Mouse (Mus musculus) ES-E14 (cell line): ENCODE data around the gene Pmf1. TPM values are rescaled to one million over a fixed set of nuclear protein-coding genes. Genes with fewer than 3 reads are reported as not detected.
A peak's percentile ranks its signal among the peaks of the same experiment; 100 is the strongest.

Experiments
- DNase-seq: peaks from one replicate; pipeline ENCODE4 v3.0.0-alpha.2; 2013; ENCODE audit warnings: low read depth, low spot score
- H3K27ac ChIP-seq: 2 replicates; pipeline ENCODE4 v1.5.1; 2012; ENCODE audit warnings: low read depth, mild to moderate bottlenecking, low read length, moderate library complexity, mixed read lengths; ENCODE audit not compliant: poor library complexity, insufficient read depth, severe bottlenecking
- H3K36me3 ChIP-seq: 2 replicates; pipeline ENCODE4 v1.6.1; 2012; ENCODE audit warnings: mild to moderate bottlenecking, low read length, moderate library complexity, mixed read lengths; ENCODE audit not compliant: control insufficient read depth, poor library complexity, insufficient read depth, severe bottlenecking
- H3K4me1 ChIP-seq, 2 experiments: fragments of 150-350 bp in 1 of 2; sonication (generic) in 1 of 2; 2 replicates each; pipeline ENCODE4 v1.6.1; 2012; ENCODE audit warnings: low read length in 2 of 2, mild to moderate bottlenecking in 1 of 2, mixed read lengths in 1 of 2; ENCODE audit not compliant: control insufficient read depth in 2 of 2, insufficient read depth in 2 of 2, poor library complexity in 1 of 2
- H3K4me3 ChIP-seq, 2 experiments: fragments of 150-350 bp in 1 of 2; sonication (generic) in 1 of 2; 2 replicates each; pipeline ENCODE4 v1.5.1; 2012; ENCODE audit warnings: low read length in 2 of 2, low read depth in 1 of 2, mild to moderate bottlenecking in 1 of 2, mixed read lengths in 1 of 2; ENCODE audit not compliant: insufficient read depth in 1 of 2, poor library complexity in 1 of 2, severe bottlenecking in 1 of 2
- H3K9ac ChIP-seq: 2 replicates; pipeline ENCODE4 v1.6.1; 2012; ENCODE audit warnings: low read depth, mild to moderate bottlenecking, low read length, mixed read lengths; ENCODE audit not compliant: poor library complexity, insufficient read depth, severe bottlenecking
- H3K9me3 ChIP-seq: fragments of 150-350 bp; sonication (generic); 2 replicates; pipeline ENCODE4 v1.6.1; 2012; ENCODE audit warnings: low read depth, mild to moderate bottlenecking, low read length; ENCODE audit not compliant: control insufficient read depth, insufficient read depth
- CHD2 ChIP-seq: IDR thresholded peaks from 2 replicates; pipeline ENCODE4 v1.6.1; 2014; ENCODE audit warnings: mild to moderate bottlenecking, low read depth, low read length, inconsistent platforms
- HCFC1 ChIP-seq: IDR thresholded peaks from 2 replicates; pipeline ENCODE4 v1.6.1; 2012; ENCODE audit warnings: low read length, inconsistent platforms, borderline replicate concordance; ENCODE audit not compliant: insufficient read depth
- MAFK ChIP-seq: IDR thresholded peaks from 2 replicates; pipeline ENCODE4 v1.6.1; 2014; ENCODE audit warnings: mild to moderate bottlenecking, low read depth, low read length, inconsistent platforms; ENCODE audit not compliant: insufficient read depth
- ZC3H11A ChIP-seq: IDR thresholded peaks from 2 replicates; pipeline ENCODE4 v1.6.1; 2012; ENCODE audit warnings: low read depth, mild to moderate bottlenecking, inconsistent platforms, low read length, borderline replicate concordance
- ZNF384 ChIP-seq: IDR thresholded peaks from 2 replicates; pipeline ENCODE4 v1.6.1; 2012; ENCODE audit warnings: low read depth, low read length, inconsistent platforms
- in situ Hi-C, 2 experiments: fragments of 600-800 bp; cut with MboI; formaldehyde crosslinking; loops; one replicate each; pipeline ENCODE4 v1.15.1; 2025; ENCODE audit warnings: low sequenced_read_pairs in 2 of 2, inconsistent platforms in 1 of 2; ENCODE audit not compliant: unreplicated experiment in 2 of 2
- total RNA-seq: library from RNA; depleted of rRNA; stranded (reverse); fragments of 300-350 nt; gene quantifications from 2 replicates; pipeline ENCODE4 v1.2.3, GENCODE M21; 2012

The Pmf1 gene
- total RNA-seq, 1 experiment = 97.0 TPM

DNA sequence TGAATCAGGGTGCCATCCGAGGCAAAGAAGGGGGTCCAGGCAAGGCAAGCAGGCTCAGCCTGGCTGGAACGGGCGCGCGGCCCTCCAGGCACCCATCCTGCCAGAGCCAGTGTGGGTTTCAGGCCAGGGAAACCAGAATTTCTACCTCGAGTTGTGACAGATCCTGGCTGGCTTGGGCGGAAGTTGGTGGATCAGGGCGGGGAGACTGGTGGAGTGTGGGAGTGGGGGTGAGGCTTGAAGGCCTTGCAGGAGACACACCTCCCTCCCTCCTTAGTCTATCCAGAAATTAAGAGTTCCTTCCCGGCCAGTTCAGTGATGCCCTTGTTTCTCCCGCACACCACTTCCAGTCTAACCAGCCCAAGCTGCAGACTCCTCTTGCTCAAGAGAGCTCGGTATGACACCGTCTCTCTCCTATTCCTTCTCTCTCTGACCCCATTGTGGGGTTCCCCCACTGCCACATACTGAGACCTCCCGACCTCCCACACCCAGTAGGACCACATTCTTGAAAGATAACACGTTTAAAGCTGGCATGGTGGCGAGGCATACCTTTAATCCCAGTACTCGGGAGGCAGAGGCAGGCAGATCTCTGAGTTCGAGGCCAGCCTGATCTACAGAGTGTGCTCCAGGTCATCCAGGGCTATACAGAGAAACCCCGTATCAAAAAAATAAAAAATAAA lies 45.6 kb upstream of the Pmf1 start:
- Histone ChIP-seq H3K4me3 (peak overlapping the region; percentile 56 to 61), H3K4me1 (peaks cover 0 to 7% of the 10 kb centered on the region in 2 experiments; a peak in 1 of 4 replicates), H3K27ac (no peak overlapping the region), H3K9ac (peak overlapping the region; percentile 65), H3K9me3 (no peaks in the 10 kb centered on the region), H3K36me3 (no peaks in the 10 kb centered on the region)
- TF ChIP-seq ZC3H11A = no peak
- TF ChIP-seq ZNF384 = no peak
- no peak for TF ChIP-seq HCFC1
- no peak for TF ChIP-seq MAFK
- no peak for TF ChIP-seq CHD2
- in situ Hi-C loops = no loop called here
- DNase-seq = no peak

- H3K9me3 ChIP-seq = no peaks in the 10 kb centered on the region
- no peak overlapping the region for H3K27ac ChIP-seq
- in situ Hi-C loops = no loop called here
- no peak for DNase-seq
- H3K9ac ChIP-seq = peak overlapping the region; percentile 65
- H3K36me3 ChIP-seq = no peaks in the 10 kb centered on the region
- peaks cover 0 to 9% of the 10 kb centered on the region in 2 experiments; a peak in 1 of 4 replicates for H3K4me1 ChIP-seq
- no peak for TF ChIP-seq ZNF384
- TF ChIP-seq CHD2 = no peak
- no peak for TF ChIP-seq HCFC1
- TF ChIP-seq MAFK = no peak
- no peak for TF ChIP-seq ZC3H11A
- peak overlapping the region; percentile 56 to 61 for H3K4me3 ChIP-seq
Measured at GRCm38 (mm10) chr3:88454762-88455587, 44.8 kb upstream of the Pmf1 start.

DNA sequence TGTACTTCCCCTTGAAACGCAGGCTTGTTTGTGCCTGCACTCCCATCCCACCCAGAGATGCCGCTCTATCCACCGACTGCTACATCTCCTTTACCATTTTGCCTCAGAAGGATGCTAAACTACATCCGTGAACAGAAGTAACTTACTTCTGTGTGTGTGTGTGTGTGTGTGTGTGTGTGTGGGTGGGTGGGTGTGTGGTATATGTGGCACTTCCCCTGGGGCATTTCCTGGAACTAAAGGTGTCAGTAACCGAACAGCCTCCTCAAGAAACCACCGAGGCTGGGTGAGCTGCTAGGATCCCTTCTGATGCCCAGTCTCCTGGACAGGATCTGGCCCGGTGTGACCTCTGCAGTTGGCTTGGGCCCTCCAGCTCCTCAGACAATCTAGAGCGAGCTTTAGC lies 43.9 kb upstream of the Pmf1 start:
- in situ Hi-C loops = no loop called here
- peaks cover 2 to 12% of the 10 kb centered on the region in 2 experiments; a peak in 1 of 4 replicates for H3K4me1 ChIP-seq
- H3K4me3 ChIP-seq = no peak overlapping the region

DNA sequence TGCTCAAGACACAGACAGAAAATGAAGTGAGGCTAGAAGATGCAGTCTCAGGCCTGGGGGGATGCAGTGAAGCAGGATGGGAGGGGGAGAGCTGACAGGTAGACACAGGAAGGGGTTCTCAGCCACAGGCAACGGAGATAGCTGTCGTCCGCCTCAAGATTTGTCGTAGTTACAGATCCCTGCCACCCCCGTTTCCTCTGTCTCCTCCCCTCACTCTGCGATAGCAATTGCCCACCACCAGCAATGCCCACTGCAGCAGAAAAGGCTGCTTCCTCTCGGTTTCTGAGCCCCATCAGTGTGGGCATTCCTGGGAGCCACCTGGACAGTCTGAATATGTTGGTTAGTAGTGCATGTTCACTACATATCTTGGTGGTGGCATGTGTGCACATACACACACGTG lies 43.2 kb upstream of the Pmf1 start:
- H3K36me3 ChIP-seq = no peaks in the 10 kb centered on the region
- TF ChIP-seq ZC3H11A (no peak), ZNF384 (no peak), MAFK (no peak), HCFC1 (no peak), CHD2 (no peak)
- no peak overlapping the region for H3K4me3 ChIP-seq
- H3K9ac ChIP-seq = no peak overlapping the region
- no peak for DNase-seq
- no peaks in the 10 kb centered on the region for H3K9me3 ChIP-seq
- peaks cover 2 to 12% of the 10 kb centered on the region in 2 experiments; a peak in 1 of 4 replicates for H3K4me1 ChIP-seq
- no peak overlapping the region for H3K27ac ChIP-seq
- in situ Hi-C loops = no loop called here

More for the DNA sequence above, 43.9 kb upstream of the Pmf1 start:
- Histone ChIP-seq H3K9me3 (no peaks in the 10 kb centered on the region), H3K36me3 (no peaks in the 10 kb centered on the region), H3K9ac (no peak overlapping the region), H3K27ac (no peak overlapping the region)
- TF ChIP-seq MAFK = no peak
- no peak for TF ChIP-seq ZNF384
- TF ChIP-seq ZC3H11A = no peak
- TF ChIP-seq HCFC1 = no peak
- no peak for TF ChIP-seq CHD2
- no peak for DNase-seq
